Mouse (Mus musculus): ENCODE results near the gene Slc6a17. TPM values are rescaled to one million over a fixed set of nuclear protein-coding genes. Genes with fewer than 3 reads are reported as not detected.

Slc6a17 gene
- polyA plus RNA-seq, 1 experiment from 2014 or later = 8.3 TPM

GRCm38 (mm10) chr3:107496086-107496850 lies 21.6 kb downstream of the Slc6a17 start:
- Histone ChIP-seq H3K9ac (no peak overlapping the region), H3K9me3 (no peaks in the 10 kb centered on the region), H3K4me2 (no peak overlapping the region), H3K27me3 (no peaks in the 10 kb centered on the region), H3K4me3 (replicated peaks) (no peak overlapping the region), H3K4me1 (peaks cover 29% of the 10 kb centered on the region), H3K36me3 (replicated peaks) (0 out of 2 replicates have a peak, but pooled peaks cover 4% of the 10 kb centered on the region), H3K27ac (peak overlapping the region; percentile 61; the same call in 1 of the 2 replicates)
- WGBS = 59% methylated on average over 13 of the region's 13 CpGs
- ATAC-seq (ENCODE audit: low FRiP score) = peak; percentile 64; the same call in 1 of the 2 replicates

GRCm38 (mm10) chr3:107495524-107495923 lies 22.3 kb downstream of the Slc6a17 start:
- H3K4me2 ChIP-seq = no peak overlapping the region
- peaks cover 28% of the 10 kb centered on the region for H3K4me1 ChIP-seq
- no peak overlapping the region for H3K9ac ChIP-seq
- H3K27me3 ChIP-seq = no peaks in the 10 kb centered on the region
- 0 out of 2 replicates have a peak, but pooled peaks cover 4% of the 10 kb centered on the region for H3K36me3 ChIP-seq (replicated peaks)
- ATAC-seq (ENCODE audit: low FRiP score) = no peak
- no peaks in the 10 kb centered on the region for H3K9me3 ChIP-seq
- no peak overlapping the region for H3K4me3 ChIP-seq (replicated peaks)
- H3K27ac ChIP-seq = peak overlapping the region; percentile 61; the same call in 1 of the 2 replicates
- WGBS = 88% methylated on average over 6 of the region's 6 CpGs

GRCm38 (mm10) chr3:107491459-107491858 lies 26.4 kb downstream of the Slc6a17 start:
- Histone ChIP-seq H3K27me3 (no peaks in the 10 kb centered on the region), H3K9ac (no peak overlapping the region), H3K9me3 (no peaks in the 10 kb centered on the region), H3K36me3 (replicated peaks) (no peaks in the 10 kb centered on the region), H3K4me2 (no peak overlapping the region), H3K4me3 (replicated peaks) (no peak overlapping the region), H3K27ac (peak overlapping the region; percentile 80), H3K4me1 (peaks cover 21% of the 10 kb centered on the region)
- ATAC-seq (ENCODE audit: low FRiP score) = peak; percentile 79; the same call in 1 of the 2 replicates
- WGBS = 56% methylated on average over 6 of the region's 6 CpGs

GRCm38 (mm10) chr3:107488637-107489036 lies 29.2 kb downstream of the Slc6a17 start:
- Histone ChIP-seq H3K4me3 (replicated peaks) (no peak overlapping the region), H3K9ac (no peak overlapping the region), H3K4me1 (peaks cover 12% of the 10 kb centered on the region; the same call in 1 of the 2 replicates), H3K27ac (no peak overlapping the region), H3K9me3 (no peaks in the 10 kb centered on the region), H3K27me3 (no peaks in the 10 kb centered on the region), H3K36me3 (replicated peaks) (no peaks in the 10 kb centered on the region), H3K4me2 (no peak overlapping the region)
- WGBS = 70% methylated on average over 4 of the region's 4 CpGs
- no peak for ATAC-seq (ENCODE audit: low FRiP score)

- Histone ChIP-seq H3K9ac (no peak overlapping the region), H3K4me2 (no peak overlapping the region), H3K27me3 (no peaks in the 10 kb centered on the region), H3K36me3 (replicated peaks) (no peaks in the 10 kb centered on the region), H3K9me3 (no peaks in the 10 kb centered on the region), H3K4me1 (peaks cover 5% of the 10 kb centered on the region; the same call in 1 of the 2 replicates), H3K27ac (no peak overlapping the region), H3K4me3 (replicated peaks) (no peak overlapping the region)
- peak; percentile 94 for ATAC-seq (ENCODE audit: low FRiP score)
- 54% methylated on average over 11 of the region's 11 CpGs for WGBS
Measured at GRCm38 (mm10) chr3:107483290-107483689, 34.5 kb downstream of the Slc6a17 start.

GRCm38 (mm10) chr3:107480660-107481059 lies 37.2 kb downstream of the Slc6a17 start:
- Histone ChIP-seq H3K27me3 (no peaks in the 10 kb centered on the region), H3K9ac (no peak overlapping the region), H3K27ac (no peak overlapping the region), H3K36me3 (replicated peaks) (no peaks in the 10 kb centered on the region), H3K4me2 (no peak overlapping the region), H3K9me3 (no peaks in the 10 kb centered on the region), H3K4me1 (peaks cover 5% of the 10 kb centered on the region; the same call in 1 of the 2 replicates), H3K4me3 (replicated peaks) (no peak overlapping the region)
- ATAC-seq (ENCODE audit: low FRiP score) = no peak
- 69% methylated on average over 3 of the region's 3 CpGs for WGBS

- WGBS = 44% methylated on average over 6 of the region's 6 CpGs
- peak; percentile 67; the same call in 1 of the 2 replicates for ATAC-seq (ENCODE audit: low FRiP score)
- H3K4me3 ChIP-seq (replicated peaks) = no peak overlapping the region
Measured at GRCm38 (mm10) chr3:107472198-107472597, 45.6 kb downstream of the Slc6a17 start.

GRCm38 (mm10) chr3:107469059-107469458 lies 48.8 kb downstream of the Slc6a17 start:
- H3K9me3 ChIP-seq = no peaks in the 10 kb centered on the region
- 81% methylated on average over 4 of the region's 4 CpGs for WGBS
- no peak overlapping the region for H3K4me3 ChIP-seq (replicated peaks)
- ATAC-seq (ENCODE audit: low FRiP score) = no peak
- no peak overlapping the region for H3K9ac ChIP-seq
- H3K27ac ChIP-seq = no peak overlapping the region
- H3K27me3 ChIP-seq = peaks cover 20% of the 10 kb centered on the region; the same call in 1 of the 2 replicates
- H3K36me3 ChIP-seq (replicated peaks) = no peaks in the 10 kb centered on the region
- no peaks in the 10 kb centered on the region for H3K4me1 ChIP-seq
- H3K4me2 ChIP-seq = no peak overlapping the region

More at GRCm38 (mm10) chr3:107472198-107472597, 45.6 kb downstream of the Slc6a17 start:
- no peaks in the 10 kb centered on the region for H3K36me3 ChIP-seq (replicated peaks)
- H3K27me3 ChIP-seq = peaks cover 5% of the 10 kb centered on the region; the same call in 1 of the 2 replicates
- H3K9me3 ChIP-seq = no peaks in the 10 kb centered on the region
- no peaks in the 10 kb centered on the region for H3K4me1 ChIP-seq
- no peak overlapping the region for H3K27ac ChIP-seq
- no peak overlapping the region for H3K4me2 ChIP-seq
- no peak overlapping the region for H3K9ac ChIP-seq

GRCm38 (mm10) chr3:107468106-107468505 lies 49.7 kb downstream of the Slc6a17 start:
- 90% methylated on average over 11 of the region's 11 CpGs for WGBS
- peaks cover 25% of the 10 kb centered on the region for H3K27me3 ChIP-seq
- H3K4me2 ChIP-seq = no peak overlapping the region
- H3K9ac ChIP-seq = no peak overlapping the region
- H3K4me3 ChIP-seq (replicated peaks) = no peak overlapping the region
- ATAC-seq (ENCODE audit: low FRiP score) = no peak
- no peak overlapping the region for H3K27ac ChIP-seq
- H3K4me1 ChIP-seq = no peaks in the 10 kb centered on the region
- no peaks in the 10 kb centered on the region for H3K36me3 ChIP-seq (replicated peaks)
- H3K9me3 ChIP-seq = no peaks in the 10 kb centered on the region

- Histone ChIP-seq H3K9me3 (no peaks in the 10 kb centered on the region), H3K9ac (no peak overlapping the region), H3K27me3 (peaks cover 37% of the 10 kb centered on the region), H3K36me3 (replicated peaks) (no peaks in the 10 kb centered on the region), H3K4me2 (no peak overlapping the region), H3K27ac (no peak overlapping the region), H3K4me3 (replicated peaks) (no peak overlapping the region), H3K4me1 (no peaks in the 10 kb centered on the region)
- WGBS = 4% methylated on average over 6 of the region's 6 CpGs
- peak; percentile 6; the same call in 1 of the 2 replicates for ATAC-seq (ENCODE audit: low FRiP score)
Measured at GRCm38 (mm10) chr3:107466577-107466976, 51.2 kb downstream of the Slc6a17 start.

- Histone ChIP-seq H3K9me3 (no peaks in the 10 kb centered on the region), H3K4me2 (no peak overlapping the region), H3K9ac (no peak overlapping the region), H3K27me3 (peaks cover 75% of the 10 kb centered on the region), H3K27ac (no peak overlapping the region), H3K4me3 (replicated peaks) (no peak overlapping the region), H3K36me3 (replicated peaks) (no peaks in the 10 kb centered on the region), H3K4me1 (peaks cover 25% of the 10 kb centered on the region)
- no peak for ATAC-seq (ENCODE audit: low FRiP score)
- 16% methylated on average over 5 of the region's 5 CpGs for WGBS
Measured at GRCm38 (mm10) chr3:107462160-107462559, 55.7 kb downstream of the Slc6a17 start.

GRCm38 (mm10) chr3:107459773-107460431 lies 57.9 kb downstream of the Slc6a17 start:
- H3K4me2 ChIP-seq = peak overlapping the region; percentile 99
- peaks cover 28% of the 10 kb centered on the region for H3K4me1 ChIP-seq
- WGBS = under 1% methylated on average over 63 of the region's 69 CpGs
- H3K4me3 ChIP-seq (replicated peaks) = peak overlapping the region; percentile 58
- H3K27me3 ChIP-seq = peaks cover 87% of the 10 kb centered on the region
- ATAC-seq (ENCODE audit: low FRiP score) = peak; percentile 68
- no peaks in the 10 kb centered on the region for H3K36me3 ChIP-seq (replicated peaks)
- peak overlapping the region; percentile 60 for H3K9ac ChIP-seq
- H3K9me3 ChIP-seq = no peaks in the 10 kb centered on the region
- no peak overlapping the region; the same call in 1 of the 2 replicates for H3K27ac ChIP-seq
